Mouse (Mus musculus) hematopoietic stem cell, adult 5-6 weeks (primary cell): ENCODE measurements around the gene Mon1a. TPM values are rescaled to one million over a fixed set of nuclear protein-coding genes. Genes with fewer than 3 reads are reported as not detected.

Experiments
- ATAC-seq, 2 experiments: fragments of 125-278 bp in 1 of 2; replicated peaks in 1 of 2; 2 replicates each; pipeline ENCODE4 v1.8.0; 2016 to 2017; ENCODE audit warnings: inconsistent platforms in 2 of 2, mild to moderate bottlenecking in 2 of 2, moderate number of reproducible peaks in 2 of 2, low read depth in 1 of 2, moderate TSS enrichment in 1 of 2; ENCODE audit not compliant: low FRiP score in 2 of 2, poor library complexity in 2 of 2, severe bottlenecking in 2 of 2, insufficient read depth in 1 of 2, low TSS enrichment in 1 of 2
- total RNA-seq: library from RNA; stranded (forward); fragments of 172-1452, 232-1000 nt; gene quantifications from 2 replicates; pipeline ENCODE4 v1.2.3, GENCODE M21; 2017

The Mon1a gene
- total RNA-seq, 1 experiment from 2014 or later, result 11.5 TPM

DNA sequence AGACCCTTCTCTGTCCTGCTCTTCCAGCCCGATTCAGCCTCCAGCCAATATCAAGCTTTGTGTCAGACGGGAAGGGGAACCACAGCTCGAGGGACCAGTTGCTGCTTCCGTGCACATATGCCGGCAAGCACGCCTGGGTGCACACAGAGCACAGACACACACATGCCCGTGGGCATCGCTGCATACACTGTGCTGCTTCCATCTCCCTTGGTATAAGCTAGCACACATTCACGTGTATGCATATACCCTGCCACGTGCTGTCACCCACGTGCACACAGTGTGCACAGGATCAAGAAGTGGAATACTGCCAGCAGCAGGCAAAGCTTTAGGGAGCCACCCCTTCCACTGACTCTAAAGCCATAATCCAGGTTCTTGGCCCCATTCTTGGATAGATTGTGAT is 46.2 kb downstream of the Mon1a start:
- ATAC-seq, result no peak

DNA sequence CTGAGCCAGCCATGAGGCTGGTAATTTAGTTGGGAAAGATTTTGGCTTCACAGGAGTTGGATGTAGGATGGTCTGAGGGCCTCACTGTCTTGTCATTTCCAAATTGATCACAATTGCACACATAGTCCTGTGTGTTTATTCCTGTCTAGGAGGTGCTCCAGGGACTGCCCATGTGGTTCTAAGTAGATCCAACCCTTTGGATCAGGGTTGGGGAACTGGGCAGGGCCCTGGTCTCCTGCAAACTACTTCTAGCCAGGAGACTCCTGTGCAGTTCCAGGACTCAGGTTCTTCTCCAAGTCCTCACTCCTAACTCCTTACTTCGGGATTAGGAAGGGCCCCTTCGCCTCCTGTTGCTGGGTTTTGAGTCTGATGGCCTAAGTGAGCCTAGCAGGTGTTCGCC is 47.4 kb downstream of the Mon1a start, which contains the start of gene Camkv:
Gene Camkv (plus strand): TSS at position 301 of the 400 bp plus-strand sequence.
- no peak for ATAC-seq

GRCm38 (mm10) chr9:107935790-107936214 is 47.9 kb downstream of the Mon1a start:
- ATAC-seq, result peak; percentile 39 to 58

GRCm38 (mm10) chr9:107936215-107936822 is 48.4 kb downstream of the Mon1a start:
- no peak for ATAC-seq

GRCm38 (mm10) chr9:107936831-107937230 is 48.9 kb downstream of the Mon1a start:
- no peak for ATAC-seq

DNA sequence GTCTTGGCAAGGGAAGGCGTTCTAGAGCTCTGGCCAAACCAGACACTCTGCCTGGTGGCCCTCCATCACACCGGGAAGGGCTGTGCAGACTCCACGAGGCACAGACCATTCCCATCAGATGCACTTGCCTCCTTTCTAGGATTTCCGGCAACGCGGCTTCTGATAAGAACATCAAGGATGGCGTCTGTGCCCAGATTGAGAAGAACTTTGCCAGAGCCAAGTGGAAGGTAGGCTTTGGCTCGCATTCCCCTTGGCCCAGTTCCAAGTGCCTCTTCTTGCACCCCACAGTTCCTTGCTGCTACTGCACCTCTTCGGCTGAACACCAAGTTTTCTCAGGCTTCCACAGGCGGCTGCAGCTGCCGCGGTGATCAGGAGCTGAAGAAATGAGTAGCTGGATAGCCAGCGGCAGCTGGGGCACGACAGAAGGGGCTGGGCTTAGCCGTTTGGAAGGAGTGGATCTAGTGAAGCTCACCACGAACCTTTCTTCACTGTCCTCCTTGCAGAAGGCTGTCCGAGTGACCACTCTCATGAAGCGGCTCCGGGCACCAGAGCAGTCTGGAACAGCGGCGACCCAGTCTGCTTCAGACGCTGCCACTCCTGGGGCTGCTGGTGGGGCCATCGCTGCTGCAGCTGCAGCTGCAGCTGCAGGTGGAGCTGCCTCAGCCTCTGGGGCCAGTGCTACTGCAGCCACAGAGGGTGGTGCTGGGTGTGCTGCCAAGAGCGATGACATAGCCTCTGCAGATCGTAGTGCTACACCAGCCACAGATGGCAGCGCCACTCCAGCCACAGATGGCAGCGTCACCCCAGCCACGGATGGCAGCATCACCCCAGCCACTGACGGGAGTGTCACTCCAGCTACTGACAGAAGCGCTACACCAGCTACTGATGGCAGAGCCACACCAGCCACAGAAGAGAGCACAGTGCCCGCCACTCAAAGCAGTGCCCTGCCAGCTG is 59.6 kb downstream of the Mon1a start:
- no peak for ATAC-seq

DNA sequence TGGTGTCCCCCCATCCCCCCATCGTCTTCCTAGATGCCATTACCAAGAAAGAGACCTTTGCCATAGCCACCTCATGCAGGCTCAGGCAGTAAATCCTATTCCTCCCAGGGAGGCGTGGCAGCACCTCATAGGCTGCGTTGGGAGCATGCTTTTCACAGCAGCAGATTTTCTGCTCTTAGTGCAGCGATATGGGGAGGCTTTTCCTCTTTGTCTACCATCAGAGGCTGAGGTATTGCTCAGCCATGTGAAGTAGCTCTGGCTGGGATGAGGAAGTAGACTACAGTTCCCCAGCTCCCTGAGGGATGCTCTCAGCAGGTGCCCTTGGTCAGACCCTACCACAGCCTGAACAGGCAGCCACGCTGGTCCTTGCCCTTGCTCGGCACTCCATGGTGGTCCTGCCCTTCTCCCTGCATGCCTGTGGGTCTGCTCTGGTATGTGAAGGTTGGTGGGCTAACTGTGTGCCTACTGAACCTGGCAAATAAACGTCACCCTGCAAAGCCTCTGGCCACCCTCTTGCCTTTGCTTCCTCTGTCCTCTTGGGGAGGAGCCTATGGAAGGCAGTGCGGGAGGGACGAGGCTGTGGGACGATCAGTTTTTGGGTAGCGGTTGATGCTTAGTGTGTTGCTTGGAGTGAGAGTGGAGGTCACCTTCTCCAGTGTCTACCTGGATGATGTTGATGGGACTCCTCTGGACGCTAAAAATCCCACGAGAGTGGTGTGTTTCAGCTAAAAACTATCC is 61.4 kb downstream of the Mon1a start:
- no peak for ATAC-seq

- no peak for ATAC-seq
Observed at GRCm38 (mm10) chr9:107949922-107950235, 61.9 kb downstream of the Mon1a start, which contains the start of gene Traip. TSS of gene Traip (plus strand) at chr9:107950136.

DNA sequence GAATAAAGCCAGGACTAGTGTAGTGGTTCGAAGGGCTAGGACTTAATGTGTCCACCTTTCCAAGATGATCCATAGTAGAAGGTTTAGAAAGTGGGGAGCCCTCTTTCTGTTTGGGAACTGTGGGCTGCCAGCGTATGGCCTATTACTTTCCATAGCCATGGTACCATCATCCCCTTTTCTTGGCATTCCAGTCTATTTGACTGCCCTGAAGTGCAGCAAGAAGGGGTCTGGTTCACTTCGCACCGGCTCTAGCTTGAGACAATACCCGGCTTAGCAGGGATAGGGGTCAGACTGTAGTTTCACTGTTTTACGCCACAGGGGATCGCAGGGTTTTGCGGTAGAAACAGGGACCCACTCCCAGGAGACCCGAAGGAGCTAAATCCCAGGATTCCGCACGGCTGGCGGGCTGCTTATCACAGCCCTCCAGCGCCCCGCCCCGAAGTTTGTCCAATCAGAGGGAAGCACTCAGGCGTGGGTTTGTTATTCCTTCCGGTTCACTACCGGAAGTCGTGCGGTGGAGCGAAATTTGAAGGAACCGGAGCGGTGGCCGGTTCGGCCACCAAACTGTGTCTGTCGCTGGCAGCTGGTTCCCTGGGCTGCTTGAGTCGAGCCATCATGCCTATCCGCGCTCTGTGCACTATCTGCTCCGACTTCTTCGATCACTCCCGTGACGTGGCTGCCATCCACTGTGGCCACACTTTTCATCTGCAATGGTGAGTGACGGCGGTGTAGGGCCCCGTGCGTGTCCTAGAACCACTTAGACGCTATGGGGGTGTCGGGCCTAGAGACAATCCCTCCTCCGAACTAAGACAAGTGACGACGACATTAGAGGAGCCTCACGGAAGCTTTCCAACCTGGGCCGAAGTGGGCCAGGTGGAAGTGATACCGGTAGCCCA is 62.8 kb downstream of the Mon1a start:
- ATAC-seq, result peak; percentile 82 to 93

Other genes with a start within 250 kb of the Mon1a start
- gene Slc38a3, start 218.6 kb upstream of the Mon1a start, total RNA-seq, result not detected in 2 replicates
- gene Gnat1, start 208.4 kb upstream of the Mon1a start, total RNA-seq, result not detected in 2 replicates
- gene Sema3f, start 177.7 kb upstream of the Mon1a start, total RNA-seq, result 0.89 and 1.2 TPM in 2 replicates
- gene Rbm5, start 117.2 kb upstream of the Mon1a start, total RNA-seq, result 309 and 331 TPM in 2 replicates
- 165 and 170 TPM in 2 replicates for gene Rbm6, start 14.9 kb upstream of the Mon1a start, total RNA-seq
- 0.25 TPM in 1 of 2 replicates, not detected in the other for gene Mst1r, start 18.7 kb downstream of the Mon1a start, total RNA-seq
- not detected in 2 replicates for gene Actl11, start 40.3 kb downstream of the Mon1a start, total RNA-seq
- gene Camkv, start 47.5 kb downstream of the Mon1a start, total RNA-seq, result 0.25 and 0.38 TPM in 2 replicates
- gene Traip, start 62.0 kb downstream of the Mon1a start, total RNA-seq, result 19.3 and 40.1 TPM in 2 replicates
- gene Uba7, start 87.4 kb downstream of the Mon1a start, total RNA-seq, result 103 and 121 TPM in 2 replicates
- gene Gm20661, start 94.9 kb downstream of the Mon1a start, total RNA-seq, result 2.2 and 2.3 TPM in 2 replicates
- 49.9 and 50.4 TPM in 2 replicates for gene Inka1, start 97.7 kb downstream of the Mon1a start, total RNA-seq
- gene Cdhr4, start 104.3 kb downstream of the Mon1a start, total RNA-seq, result 3.3 and 3.9 TPM in 2 replicates
- gene Gm20662, start 108.2 kb downstream of the Mon1a start, total RNA-seq, result 1.6 TPM in 1 of 2 replicates, not detected in the other
- 45.7 and 127 TPM in 2 replicates for gene Ip6k1, start 114.3 kb downstream of the Mon1a start, total RNA-seq
- gene Gmppb, start 161.1 kb downstream of the Mon1a start, total RNA-seq, result 10.8 and 16.2 TPM in 2 replicates
- gene Amigo3, start 165.0 kb downstream of the Mon1a start, total RNA-seq, result 1.9 and 3.4 TPM in 2 replicates
- not detected in 2 replicates for gene Mst1, start 192.3 kb downstream of the Mon1a start, total RNA-seq
- 35.1 and 40.5 TPM in 2 replicates for gene Rnf123, start 195.2 kb downstream of the Mon1a start, total RNA-seq
- 90.6 and 109 TPM in 2 replicates for gene Apeh, start 206.5 kb downstream of the Mon1a start, total RNA-seq